Mouse (Mus musculus) G1E (cell line): ENCODE measurements around the gene Srm. TPM values are rescaled to one million over a fixed set of nuclear protein-coding genes. Genes with fewer than 3 reads are reported as not detected.

Experiments
- ATAC-seq: 2 replicates; pipeline ENCODE4 v1.8.0; 2016; ENCODE audit warnings: mild to moderate bottlenecking; ENCODE audit not compliant: insufficient number of reproducible peaks, poor library complexity, low FRiP score, severe bottlenecking; ENCODE audit errors: extremely low read depth
- DNase-seq: peaks from one replicate; pipeline ENCODE4 v3.0.0; 2012; ENCODE audit warnings: low spot score
- H3K27me3 ChIP-seq: 2 replicates; pipeline ENCODE4 v1.6.1; 2012; ENCODE audit warnings: mild to moderate bottlenecking, low read length, inconsistent platforms; ENCODE audit not compliant: insufficient read depth
- H3K36me3 ChIP-seq: replicated peaks from 2 replicates; pipeline ENCODE3; 2012; ENCODE audit warnings: mild to moderate bottlenecking, inconsistent platforms
- H3K4me1 ChIP-seq: 2 replicates; pipeline ENCODE4 v1.6.1; 2012; ENCODE audit warnings: low read depth, low read length, inconsistent platforms, mixed read lengths; ENCODE audit not compliant: insufficient read depth
- H3K4me3 ChIP-seq: 2 replicates; pipeline ENCODE4 v1.5.1; 2012; ENCODE audit warnings: low read depth, mild to moderate bottlenecking, inconsistent platforms, low read length, moderate library complexity, mixed read lengths
- H3K9me3 ChIP-seq: replicated peaks from 2 replicates; pipeline ENCODE4 v1.6.1; 2012; ENCODE audit warnings: inconsistent platforms
- CTCF ChIP-seq: IDR thresholded peaks from 2 replicates; pipeline ENCODE4 v1.5.1; 2012; ENCODE audit warnings: low read depth, low read length, inconsistent platforms, mixed read lengths
- GATA1 ChIP-seq: IDR thresholded peaks from 2 replicates; pipeline ENCODE4 v1.6.1; 2012; ENCODE audit warnings: borderline replicate concordance, low read length, inconsistent platforms, mixed read lengths
- GATA2 ChIP-seq: IDR thresholded peaks from 2 replicates; pipeline ENCODE4 v1.6.1; 2012; ENCODE audit warnings: low read depth, low read length, inconsistent platforms, borderline replicate concordance
- POLR2AphosphoS5 ChIP-seq: IDR thresholded peaks from 2 replicates; pipeline ENCODE4 v1.6.1; 2012; ENCODE audit warnings: low read depth, low read length, inconsistent platforms; ENCODE audit not compliant: insufficient replicate concordance
- TAL1 ChIP-seq: conservative IDR thresholded peaks from 2 replicates; pipeline ENCODE4 v1.6.1; 2012; ENCODE audit warnings: low read depth, low read length, inconsistent platforms, mixed read lengths
- polyA plus RNA-seq: library from polyadenylated mRNA; stranded (reverse); fragments of >175 nt; gene quantifications from 2 replicates; pipeline ENCODE4 v1.2.3, GENCODE M21; 2012
- total RNA-seq, 2 experiments: library from RNA; stranded (forward) in 1 of 2; stranded (reverse) in 1 of 2; fragments of 200-1000 nt in 1 of 2; fragments of >200 nt in 1 of 2; fragmentation: Nextera tagmentation in 1 of 2; gene quantifications; 2 replicates each; pipeline ENCODE4 v1.2.3; 2014 to 2017

Gene Srm
- total and polyA plus RNA-seq, 3 experiments: 39.5 to 379 (median 328) TPM

DNA sequence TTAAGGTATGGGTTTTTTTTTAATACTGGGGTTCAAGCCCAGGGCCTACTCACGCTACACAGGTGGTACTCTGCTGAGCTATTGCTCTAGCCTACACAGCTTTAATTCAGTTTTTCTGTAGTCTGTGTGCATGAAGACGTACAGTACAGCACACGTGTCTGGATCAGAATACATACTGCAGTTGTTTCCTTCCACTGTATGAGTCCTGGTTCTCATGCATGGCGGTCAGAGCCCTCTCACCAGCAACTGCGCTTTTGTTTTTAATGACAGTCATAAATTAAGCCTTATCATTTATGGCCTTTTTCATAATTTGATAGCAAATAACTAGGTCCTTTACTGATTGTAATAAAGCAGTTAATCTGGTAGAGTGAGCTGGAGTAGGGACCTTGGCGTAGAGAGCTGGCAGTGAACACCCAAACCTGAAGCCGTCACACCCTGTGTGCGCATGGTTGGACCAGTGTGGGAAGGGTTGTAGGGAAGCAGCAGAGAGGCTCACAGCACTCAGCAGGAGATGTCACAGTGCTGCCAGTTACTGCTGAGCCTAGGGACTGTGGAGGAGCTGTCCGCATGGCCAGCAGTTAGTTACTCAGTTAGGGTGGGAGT, 20.5 kb upstream of the Srm start:
- H3K36me3 ChIP-seq: peaks cover 98% of the 10 kb centered on the region
- no peak overlapping the region for H3K4me3 ChIP-seq
- no peak for ATAC-seq
- TF ChIP-seq GATA1 (no peak), TAL1 (no peak), CTCF (no peak), GATA2 (no peak)
- DNase-seq: no peak
- H3K27me3 ChIP-seq: no peaks in the 10 kb centered on the region; the same call in 1 of the 2 replicates
- H3K4me1 ChIP-seq: 0 out of 2 replicates have a peak, but pooled peaks cover 3% of the 10 kb centered on the region
- H3K9me3 ChIP-seq: no peaks in the 10 kb centered on the region

DNA sequence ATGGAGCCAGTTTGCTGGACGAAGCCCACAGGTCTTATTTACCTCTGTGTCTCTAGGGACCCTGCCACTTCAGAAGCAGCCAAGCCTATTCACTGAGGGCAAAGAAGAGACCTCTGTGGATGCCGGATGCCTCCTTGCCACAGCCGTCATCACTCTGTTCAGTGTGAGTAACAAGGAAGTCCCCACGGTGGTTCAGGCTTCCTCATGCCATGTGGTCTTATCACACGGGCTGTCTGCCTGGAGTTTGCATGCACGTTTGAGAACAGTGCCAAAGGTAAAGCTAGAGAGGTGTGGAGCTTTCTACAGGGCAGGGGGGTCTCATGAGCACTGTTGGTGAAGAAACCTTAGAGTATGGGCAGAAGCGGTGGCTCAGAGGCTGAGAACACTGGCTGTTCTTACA, 18.1 kb upstream of the Srm start:
- H3K36me3 ChIP-seq: peaks cover 99% of the 10 kb centered on the region
- no peaks in the 10 kb centered on the region for H3K9me3 ChIP-seq
- ATAC-seq: no peak
- DNase-seq: no peak
- peaks cover 18% of the 10 kb centered on the region; the same call in 1 of the 2 replicates for H3K4me1 ChIP-seq
- H3K4me3 ChIP-seq: no peak overlapping the region
- no peak for TF ChIP-seq GATA2
- no peak for TF ChIP-seq GATA1
- TF ChIP-seq TAL1: no peak
- TF ChIP-seq CTCF: no peak
- no peak for TF ChIP-seq POLR2AphosphoS5
- H3K27me3 ChIP-seq: no peaks in the 10 kb centered on the region; the same call in 1 of the 2 replicates

GRCm38 (mm10) chr4:148580765-148581164, 10.5 kb upstream of the Srm start:
- no peaks in the 10 kb centered on the region; the same call in 1 of the 2 replicates for H3K27me3 ChIP-seq
- peaks cover 44% of the 10 kb centered on the region for H3K4me1 ChIP-seq
- TF ChIP-seq GATA2: no peak
- TF ChIP-seq GATA1: no peak
- no peak for TF ChIP-seq TAL1
- TF ChIP-seq CTCF: no peak
- no peak for TF ChIP-seq POLR2AphosphoS5
- ATAC-seq (no peak), DNase-seq (no peak)
- no peaks in the 10 kb centered on the region for H3K9me3 ChIP-seq
- H3K4me3 ChIP-seq: no peak overlapping the region
- H3K36me3 ChIP-seq: peaks cover 82% of the 10 kb centered on the region

DNA sequence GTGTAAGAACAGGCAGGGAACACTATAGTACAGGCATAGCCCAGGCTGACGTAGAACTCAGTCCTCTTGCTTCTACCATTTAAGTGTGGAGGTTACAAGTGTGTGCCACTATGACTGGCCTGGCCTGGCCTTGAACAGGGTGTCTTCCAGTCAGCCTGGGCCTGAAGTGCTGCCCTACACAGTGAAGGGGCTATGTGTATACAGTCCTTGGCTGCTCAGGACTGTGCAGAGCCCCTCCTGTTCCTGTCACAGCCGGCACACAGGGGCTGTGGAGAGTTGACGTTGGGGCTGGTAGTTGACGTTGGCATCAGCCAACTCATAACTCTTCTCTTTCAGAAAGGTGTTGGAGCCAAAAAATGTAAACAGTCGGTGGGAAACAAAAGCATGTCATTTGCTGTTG, 9.9 kb upstream of the Srm start:
- TF ChIP-seq TAL1 (no peak), CTCF (no peak), GATA1 (no peak), POLR2AphosphoS5 (no peak), GATA2 (no peak)
- ATAC-seq: no peak
- Histone ChIP-seq H3K36me3 (peaks cover 75% of the 10 kb centered on the region), H3K27me3 (no peaks in the 10 kb centered on the region), H3K9me3 (no peaks in the 10 kb centered on the region), H3K4me1 (peaks cover 43% of the 10 kb centered on the region), H3K4me3 (no peak overlapping the region)
- no peak for DNase-seq

- Histone ChIP-seq H3K9me3 (no peaks in the 10 kb centered on the region), H3K4me3 (peak overlapping the region; percentile 21; the same call in 1 of the 2 replicates), H3K36me3 (peaks cover 57% of the 10 kb centered on the region), H3K4me1 (peaks cover 46% of the 10 kb centered on the region), H3K27me3 (no peaks in the 10 kb centered on the region)
- DNase-seq (peak; percentile 70), ATAC-seq (peak; percentile 88)
- TF ChIP-seq POLR2AphosphoS5 (no peak), TAL1 (peak; percentile 87)
Measured at GRCm38 (mm10) chr4:148583257-148583656, 8.0 kb upstream of the Srm start.

DNA sequence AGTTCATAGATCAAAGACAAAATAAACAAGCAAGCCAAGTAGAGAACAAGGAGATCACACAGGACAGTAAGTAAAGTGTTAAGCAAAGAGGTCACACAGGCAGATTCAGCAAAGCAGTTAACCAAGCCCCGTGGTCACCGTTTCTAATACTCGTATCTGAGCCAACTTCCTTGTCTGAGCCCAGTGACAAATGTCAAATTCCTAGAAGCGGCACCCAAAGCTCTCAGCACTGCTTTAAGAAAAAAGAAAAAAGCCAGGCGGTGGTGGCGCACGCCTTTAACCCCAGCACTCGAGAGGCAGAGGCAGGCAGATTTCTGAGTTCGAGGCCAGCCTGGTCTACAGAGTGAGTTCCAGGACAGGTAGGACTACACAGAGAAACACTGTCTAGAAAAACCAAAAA, 4.7 kb upstream of the Srm start:
- no peaks in the 10 kb centered on the region for H3K27me3 ChIP-seq
- ATAC-seq (no peak), DNase-seq (no peak)
- no peak overlapping the region for H3K4me3 ChIP-seq
- H3K9me3 ChIP-seq: no peaks in the 10 kb centered on the region
- H3K4me1 ChIP-seq: peaks cover 47% of the 10 kb centered on the region
- H3K36me3 ChIP-seq: peaks cover 23% of the 10 kb centered on the region
- no peak for TF ChIP-seq GATA2
- TF ChIP-seq CTCF: no peak
- TF ChIP-seq TAL1: no peak

DNA sequence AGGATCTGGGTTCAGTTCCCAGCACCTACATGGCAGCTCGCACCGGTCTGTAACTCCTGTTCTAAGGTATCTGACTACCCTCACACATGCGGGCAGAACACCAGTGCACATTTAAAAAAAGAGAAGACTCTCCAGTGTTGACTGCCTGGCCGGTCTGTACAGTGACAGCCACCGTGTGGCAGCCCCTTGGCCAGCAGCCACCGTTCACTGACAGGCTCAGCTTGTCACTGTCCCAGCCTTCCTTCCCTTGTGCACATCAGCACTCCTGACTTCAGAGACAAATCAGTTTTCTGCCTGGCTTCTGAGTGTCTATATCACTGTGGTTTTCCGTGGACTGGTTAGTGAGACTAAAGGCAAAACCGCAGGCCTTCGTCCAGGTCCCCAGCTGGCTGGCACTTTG, 2.5 kb upstream of the Srm start:
- DNase-seq: no peak
- Histone ChIP-seq H3K27me3 (no peaks in the 10 kb centered on the region), H3K4me3 (no peak overlapping the region), H3K4me1 (peaks cover 47% of the 10 kb centered on the region), H3K9me3 (no peaks in the 10 kb centered on the region), H3K36me3 (peaks cover 25% of the 10 kb centered on the region)
- TF ChIP-seq GATA2: no peak
- TF ChIP-seq TAL1: no peak
- no peak for TF ChIP-seq POLR2AphosphoS5
- ATAC-seq: no peak
